Mouse (Mus musculus) MN1 (cell line): ENCODE measurements around the gene Irf8.
"Not testable (repeated sequence)": the region's sequence is repeated elsewhere in the genome, so short reads cannot be mapped to it uniquely, and the experiment has no call there.

ENCODE experiments used
- DNase-seq: peaks from one replicate; pipeline ENCODE4 v3.0.0-alpha.2; 2016; ENCODE audit warnings: low spot score

The Irf8 gene

GRCm38 (mm10) chr8:120800308-120800865 lies 64.2 kb downstream of the Irf8 start:
- peak; percentile 23 for DNase-seq

- not testable (repeated sequence) for DNase-seq
Observed at GRCm38 (mm10) chr8:120803661-120804375, 67.7 kb downstream of the Irf8 start.

GRCm38 (mm10) chr8:120804741-120805140 lies 68.6 kb downstream of the Irf8 start:
- no peak for DNase-seq
